Mouse (Mus musculus): ENCODE measurements around the gene Triml1.

The Triml1 gene

DNA sequence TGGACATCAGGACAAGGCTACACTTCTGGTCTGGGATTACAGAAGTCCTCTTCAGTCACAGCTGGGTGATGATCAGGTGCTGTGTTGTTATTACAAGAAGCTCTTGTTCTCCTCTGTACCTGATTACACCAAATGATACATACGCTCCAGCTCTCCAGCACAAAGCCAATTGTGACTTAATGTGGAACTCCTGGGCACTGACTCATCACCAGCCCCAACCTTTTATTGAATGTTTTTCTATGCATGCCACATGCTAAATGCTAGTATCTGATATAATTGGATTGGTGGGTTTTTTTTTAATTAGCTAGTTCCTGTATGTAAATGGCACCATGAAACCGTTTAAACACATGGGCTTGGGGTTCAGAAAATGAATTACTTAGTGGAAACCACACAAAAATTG is at the start of gene Triml1:
Gene Triml1, minus strand, starts transcription at position 101 of the 400 bp plus-strand sequence.
- no peak for DNase-seq (ENCODE audit: low read depth)

DNA sequence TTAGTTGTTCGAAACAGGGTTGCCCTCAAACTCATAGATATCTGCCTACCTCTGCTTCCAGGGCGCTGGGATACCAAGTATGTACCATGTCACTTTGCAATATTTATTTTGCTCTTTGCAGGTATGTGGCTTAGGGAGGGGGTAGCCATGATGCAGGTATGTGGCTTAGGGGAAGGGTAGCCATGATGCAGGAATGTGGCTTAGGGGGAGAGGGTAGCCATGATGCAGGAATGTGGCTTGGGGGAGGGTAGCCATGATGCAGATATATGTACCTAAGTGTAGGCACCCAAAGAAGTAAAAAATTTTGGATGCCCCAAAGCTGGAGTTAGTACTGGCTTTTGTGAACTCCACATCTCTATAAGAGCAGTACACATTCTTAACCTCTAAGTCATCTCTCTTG is 41.0 kb upstream of the Triml1 start:
- DNase-seq (ENCODE audit: low read depth), result no peak

DNA sequence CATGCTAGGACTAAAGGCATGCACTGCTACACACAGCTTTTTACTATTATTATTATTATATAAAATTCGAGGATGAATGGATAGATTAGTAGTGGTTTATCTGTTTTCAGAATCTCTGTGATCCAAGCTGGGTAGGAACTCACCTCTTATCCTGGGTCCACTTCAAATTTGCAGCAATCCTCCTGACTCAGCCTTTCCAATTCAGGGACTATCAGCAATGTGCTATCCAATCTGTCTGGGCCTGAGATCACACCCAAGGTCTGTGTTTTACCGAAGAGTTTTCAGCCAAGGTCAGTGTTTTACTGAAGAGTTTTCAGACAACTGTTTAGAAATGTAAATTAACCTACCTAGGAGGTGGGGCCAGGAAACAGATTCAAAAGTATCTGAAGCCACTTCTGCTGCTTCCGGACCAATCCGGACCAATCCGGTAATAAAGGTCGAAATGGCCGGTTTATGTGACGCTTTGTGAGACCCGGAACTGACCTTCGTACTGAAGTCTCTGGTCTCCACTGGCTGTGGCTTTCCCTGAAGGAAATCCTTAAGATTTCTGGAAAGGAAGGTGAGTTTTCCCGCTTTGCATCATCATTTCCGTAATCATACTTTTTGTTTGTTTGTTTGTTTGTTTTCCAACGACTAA is 38.9 kb upstream of the Triml1 start, which contains the start of gene Triml2:
Gene Triml2, plus strand, starts transcription at position 488 of the 637 bp plus-strand sequence.
- DNase-seq (ENCODE audit: low read depth), result no peak

DNA sequence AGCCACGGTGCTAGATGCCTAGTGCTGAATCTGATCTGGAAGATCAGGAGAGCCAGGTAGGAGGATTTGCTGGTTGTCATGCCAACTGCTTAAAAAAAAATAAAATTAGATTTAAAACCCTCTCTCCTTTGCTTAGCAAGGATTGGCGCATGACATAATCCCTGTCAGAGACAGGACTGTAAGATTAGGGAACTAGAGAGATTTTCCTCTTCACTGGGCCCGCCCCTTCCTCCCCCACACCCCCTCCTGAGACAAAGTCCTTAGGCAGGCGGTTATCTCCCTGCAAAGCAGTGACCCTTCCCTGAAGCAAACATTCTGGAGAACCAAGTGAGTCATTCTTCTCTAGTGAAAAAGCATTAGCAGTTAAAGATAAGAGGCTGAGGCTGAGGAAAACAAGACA is 37.9 kb upstream of the Triml1 start:
- DNase-seq (ENCODE audit: low read depth), result no peak

DNA sequence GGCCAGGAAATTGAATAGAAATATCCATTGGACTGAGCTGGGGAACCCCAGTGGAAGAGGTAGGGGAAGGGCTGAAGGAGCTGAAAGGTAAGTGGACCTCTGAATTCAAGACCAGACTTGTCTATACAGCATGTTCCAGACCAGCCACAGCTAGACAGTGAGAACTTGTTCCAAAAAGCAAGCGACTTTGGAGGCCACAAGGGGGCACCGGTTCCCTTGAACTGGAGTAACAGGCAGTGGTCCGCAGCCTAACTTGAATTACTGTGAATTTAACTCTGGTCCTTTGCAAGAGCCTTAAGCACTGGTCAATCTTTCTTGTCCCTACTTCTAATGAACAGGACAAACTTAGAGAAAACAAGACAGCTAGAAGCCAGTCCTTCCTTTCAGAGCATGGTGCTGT is 37.0 kb upstream of the Triml1 start:
- no peak for DNase-seq (ENCODE audit: low read depth)

DNA sequence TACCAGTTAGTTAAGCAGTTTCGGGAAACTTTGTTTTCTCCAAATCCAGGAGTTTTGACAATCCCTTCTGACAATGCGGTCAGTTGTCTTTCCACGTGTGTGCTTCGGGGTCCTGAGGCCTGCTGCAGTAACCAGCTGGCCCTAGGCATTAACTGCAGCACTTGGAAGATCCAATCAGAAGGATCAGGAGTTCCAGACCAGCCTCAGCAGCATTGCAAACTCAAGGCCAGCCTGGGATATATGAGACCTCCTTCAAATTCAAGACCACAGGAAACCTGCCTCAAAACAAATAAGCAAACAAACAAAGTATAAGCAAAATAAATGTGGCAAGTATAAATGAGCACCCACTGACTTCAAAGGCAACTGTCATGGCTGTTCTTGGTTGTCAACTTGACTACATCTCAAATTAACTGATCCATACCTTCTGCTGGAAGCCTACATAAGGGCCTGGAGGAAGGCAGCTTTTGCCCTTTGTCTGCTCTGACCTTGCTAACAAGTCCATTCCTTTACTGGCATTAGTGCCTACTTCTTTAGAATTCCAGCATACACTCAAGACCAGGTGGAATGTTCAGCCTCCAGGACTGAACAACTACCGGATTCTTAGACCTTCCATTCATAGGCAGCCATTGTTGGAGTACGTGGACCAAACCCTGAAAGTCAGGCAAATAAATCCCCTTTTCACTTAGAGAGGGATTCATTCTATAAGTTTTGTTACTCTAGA is 35.6 kb upstream of the Triml1 start:
- no peak for DNase-seq (ENCODE audit: low read depth)

DNA sequence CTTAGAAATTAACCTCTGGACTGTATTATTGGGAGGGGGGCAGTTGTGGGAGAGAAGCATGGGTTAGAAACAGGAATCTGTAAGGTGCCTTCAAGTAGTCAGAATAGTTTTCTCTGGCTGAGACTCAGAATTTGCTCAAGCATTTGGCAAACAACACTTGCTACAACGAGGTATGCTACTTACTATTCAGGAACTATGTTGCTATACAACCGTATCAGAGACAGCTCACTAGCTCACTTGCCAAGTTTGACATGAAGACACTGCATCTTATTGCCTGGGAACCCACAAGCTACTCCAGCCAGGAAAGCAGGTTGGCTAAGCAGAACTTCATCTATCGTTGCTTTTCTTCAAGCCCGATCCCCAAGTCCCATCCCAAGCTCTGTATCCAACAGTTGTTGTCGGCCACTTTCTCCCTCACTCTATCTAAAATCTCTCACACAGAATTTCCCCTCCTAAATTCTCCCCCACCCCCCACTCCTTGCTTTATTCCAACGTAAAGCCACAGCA is 28.0 kb upstream of the Triml1 start:
- no peak for DNase-seq (ENCODE audit: low read depth)

DNA sequence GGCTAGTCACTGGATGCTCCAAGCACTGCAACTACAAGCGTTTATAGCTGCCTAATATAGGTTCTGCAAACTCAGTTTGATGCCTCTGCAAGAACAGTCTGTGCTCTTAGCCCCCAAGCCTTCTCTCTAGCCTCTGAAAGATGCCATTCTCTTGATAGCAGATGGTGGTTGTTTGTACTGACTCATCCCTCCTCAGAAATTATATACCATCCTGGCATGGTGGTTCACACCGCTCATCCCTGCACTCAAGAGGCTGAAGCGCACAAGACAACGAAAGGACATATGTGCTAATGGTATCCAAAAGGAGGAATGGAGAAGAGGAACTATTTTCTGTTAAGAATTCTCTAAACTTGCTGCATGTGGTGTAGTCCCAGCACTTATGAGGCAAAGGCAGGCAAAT is 26.8 kb upstream of the Triml1 start:
- no peak for DNase-seq (ENCODE audit: low read depth)

DNA sequence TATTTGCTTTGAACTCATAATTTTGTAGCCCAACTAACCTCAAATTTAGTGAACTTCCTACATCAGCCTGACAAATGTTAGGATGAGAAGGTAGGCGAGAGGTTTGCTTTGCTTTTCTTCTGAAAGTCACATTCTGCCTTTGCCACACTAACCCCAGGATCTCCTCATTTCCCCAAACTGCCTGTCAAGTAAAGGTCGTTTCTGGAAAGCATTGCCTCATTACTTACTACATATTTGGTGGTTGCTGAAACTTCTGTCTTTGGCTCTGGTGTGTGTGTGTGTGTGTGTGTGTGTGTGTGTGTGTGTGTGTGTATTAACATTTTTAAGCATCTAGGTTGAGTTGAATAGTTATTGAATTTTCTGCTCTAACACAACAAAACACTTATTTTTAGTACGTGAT is 23.2 kb upstream of the Triml1 start:
- no peak for DNase-seq (ENCODE audit: low read depth)

DNA sequence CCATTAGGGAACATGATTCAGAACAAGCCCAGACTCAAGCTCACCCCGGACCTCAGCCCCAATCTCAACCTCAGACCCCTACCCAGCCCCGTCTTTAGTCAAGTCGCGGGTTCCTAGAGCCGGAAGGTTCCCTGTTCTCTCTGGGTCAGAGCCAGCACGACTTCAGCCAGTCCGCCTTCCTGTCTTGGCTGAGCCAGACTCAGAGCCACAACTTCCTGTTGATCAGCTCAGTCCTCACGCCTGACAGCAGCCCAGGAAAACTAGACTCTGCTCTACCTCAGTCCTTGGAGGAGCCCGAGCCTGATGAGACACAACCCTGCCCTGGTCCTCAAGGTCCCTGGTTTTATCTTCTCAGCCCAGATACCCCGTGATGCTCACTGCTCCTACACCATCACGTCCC is 22.0 kb upstream of the Triml1 start:
- DNase-seq (ENCODE audit: low read depth), result no peak

DNA sequence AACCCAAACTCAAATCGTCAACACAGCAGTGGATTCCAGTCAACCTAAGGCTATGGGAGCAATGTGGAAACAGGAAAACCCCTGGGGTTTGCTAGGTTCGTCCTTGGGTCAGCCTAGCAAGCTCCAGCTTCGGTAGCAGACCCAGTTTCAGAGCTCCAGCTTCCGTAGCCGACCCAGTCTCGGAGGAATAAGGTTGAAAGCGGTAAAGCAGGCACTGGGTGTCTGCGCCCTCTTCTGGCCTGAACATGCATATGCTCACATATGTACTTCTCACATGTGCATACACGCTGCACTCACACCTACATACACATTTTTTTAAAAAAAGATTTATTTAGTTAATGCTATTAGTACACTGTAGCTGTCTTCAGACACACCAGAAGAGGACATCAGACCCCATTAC is 8.0 kb upstream of the Triml1 start:
- no peak for DNase-seq (ENCODE audit: low read depth)

DNA sequence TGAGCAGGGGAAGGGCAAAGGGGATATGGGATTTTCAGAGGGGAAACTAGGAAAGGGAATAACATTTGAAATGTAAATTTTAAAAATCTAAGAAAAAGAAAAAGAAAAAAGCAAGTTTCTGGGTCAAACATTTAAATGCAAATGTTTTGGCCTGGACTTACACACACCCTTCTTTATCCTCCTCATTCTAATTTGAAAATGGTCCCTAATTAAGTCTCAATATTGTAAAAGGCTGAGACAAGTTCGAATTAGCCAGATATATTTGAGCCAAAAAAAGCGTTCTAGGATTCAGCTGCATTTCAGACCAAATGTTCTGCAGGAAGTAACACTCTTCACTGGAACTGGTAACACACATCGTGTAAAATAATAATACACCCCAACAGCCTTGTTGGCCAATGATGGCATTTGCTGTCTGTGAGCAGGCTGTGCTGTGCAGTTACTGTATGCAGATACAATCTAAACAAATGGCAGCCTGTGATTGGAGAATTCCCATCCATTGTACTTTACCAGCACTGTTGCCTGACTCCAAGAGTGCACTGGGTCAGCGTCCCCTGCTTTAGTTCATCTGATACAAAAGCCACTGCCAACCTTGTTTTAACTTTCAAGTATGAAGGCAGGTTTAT is 30.0 kb downstream of the Triml1 start:
- no peak for DNase-seq (ENCODE audit: low read depth)
